Mouse (Mus musculus) kidney, postnatal 0 days (tissue): Measurements from ENCODE around the gene Tmed9. TPM values are rescaled to one million over a fixed set of nuclear protein-coding genes. Genes with fewer than 3 reads are reported as not detected.
A peak's percentile ranks its signal among the peaks of the same experiment; 100 is the strongest.

ENCODE experiments used
- ATAC-seq: fragments of 200-750 bp; cut with Nextera tagmentation; replicated peaks from 2 replicates; pipeline ENCODE4 v1.8.0; 2017; ENCODE audit warnings: low read depth, moderate number of reproducible peaks, moderate TSS enrichment, moderate library complexity; ENCODE audit not compliant: low FRiP score
- DNase-seq: peaks from one replicate; pipeline ENCODE4 v3.0.0-alpha.2; 2016; ENCODE audit warnings: low spot score
- H3K27ac ChIP-seq: fragments of 300-500 bp; sonication (generic); 2 replicates; pipeline ENCODE4 v1.5.1; 2014; ENCODE audit warnings: mild to moderate bottlenecking
- H3K27me3 ChIP-seq: fragments of 300-500 bp; sonication (generic); 2 replicates; pipeline ENCODE4 v1.6.1; 2014; ENCODE audit warnings: low read length, mixed read lengths; ENCODE audit not compliant: insufficient read depth
- H3K36me3 ChIP-seq: fragments of 300-500 bp; sonication (generic); 2 replicates; pipeline ENCODE4 v1.6.1; 2014; ENCODE audit warnings: low read length, mixed read lengths; ENCODE audit not compliant: insufficient read depth
- H3K4me1 ChIP-seq: fragments of 300-500 bp; sonication (generic); replicated peaks from 2 replicates; pipeline ENCODE4 v1.6.1; 2014; ENCODE audit warnings: antibody characterized with exemption, low read length, mixed read lengths; ENCODE audit not compliant: insufficient read depth
- H3K4me2 ChIP-seq: fragments of 300-500 bp; sonication (generic); 2 replicates; pipeline ENCODE4 v1.6.1; 2014; ENCODE audit warnings: mild to moderate bottlenecking, low read length, moderate library complexity, mixed read lengths
- H3K4me3 ChIP-seq: fragments of 300-500 bp; sonication (generic); replicated peaks from 2 replicates; pipeline ENCODE4 v1.5.1; 2014; ENCODE audit warnings: low read depth, low read length
- H3K9ac ChIP-seq: fragments of 300-500 bp; sonication (generic); 2 replicates; pipeline ENCODE4 v1.6.1; 2014; ENCODE audit warnings: low read depth, low read length
- H3K9me3 ChIP-seq: fragments of 300-500 bp; sonication (generic); replicated peaks from 2 replicates; pipeline ENCODE4 v1.6.1; 2016; ENCODE audit warnings: low read length, inconsistent platforms, mixed read lengths
- CTCF ChIP-seq: IDR thresholded peaks from 2 replicates; pipeline ENCODE4 v1.5.1; 2016; ENCODE audit warnings: antibody characterized with exemption, low read depth, mild to moderate bottlenecking, moderate library complexity
- WGBS: fragments of 180-500 bp; shearing (Covaris S2); extraction: QIAGEN DNeasy Blood & Tissue Kit; methylation state at CpG from one replicate; pipeline ENCODE4 v1.1.7; 2014; 5-methylcytosine and 5-hydroxymethylcytosine counted together
- polyA plus RNA-seq: library from polyadenylated mRNA; unstranded; fragments of >200 nt; fragmentation: Nextera tagmentation; extraction: Ambion mirVana; gene quantifications from 2 replicates; pipeline ENCODE4 v1.2.1, GENCODE M21; 2015

Gene Tmed9
- polyA plus RNA-seq, 1 experiment from 2014 or later = 136 TPM

DNA sequence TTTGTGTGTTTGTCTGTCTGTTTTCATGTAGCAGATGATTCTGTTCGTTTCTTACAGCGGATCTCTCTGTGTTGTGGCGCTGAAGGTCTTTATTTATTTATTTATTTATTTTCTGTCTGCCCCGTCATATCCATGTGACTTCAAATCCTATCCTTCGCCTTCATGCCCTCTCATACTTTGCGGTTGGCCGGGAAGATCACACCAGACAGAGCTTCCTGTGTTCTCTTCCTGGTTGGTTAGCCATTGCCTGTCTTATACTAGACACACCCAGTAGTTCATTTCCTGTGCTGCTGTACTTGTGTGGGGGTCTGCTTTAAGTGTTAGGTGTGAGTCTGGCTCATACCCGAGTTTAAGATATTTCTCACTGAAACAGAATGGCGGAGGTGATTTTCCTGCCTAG, 27.1 kb downstream of the Tmed9 start:
- H3K27ac ChIP-seq = no peak overlapping the region
- H3K4me2 ChIP-seq = peak overlapping the region; percentile 84
- ATAC-seq (0 out of 2 replicates have a peak, but pooled peaks have one; percentile 49), DNase-seq (peak; percentile 28)
- WGBS = 14% methylated on average over 9 of the region's 9 CpGs
- peak overlapping the region; percentile 93 for H3K4me3 ChIP-seq
- H3K36me3 ChIP-seq = peaks cover 23% of the 10 kb centered on the region
- no peak for TF ChIP-seq CTCF
- peak overlapping the region; percentile 81 for H3K9ac ChIP-seq
- H3K9me3 ChIP-seq = no peaks in the 10 kb centered on the region
- H3K4me1 ChIP-seq = no peaks in the 10 kb centered on the region; the same call in 1 of the 2 replicates
- no peaks in the 10 kb centered on the region for H3K27me3 ChIP-seq

DNA sequence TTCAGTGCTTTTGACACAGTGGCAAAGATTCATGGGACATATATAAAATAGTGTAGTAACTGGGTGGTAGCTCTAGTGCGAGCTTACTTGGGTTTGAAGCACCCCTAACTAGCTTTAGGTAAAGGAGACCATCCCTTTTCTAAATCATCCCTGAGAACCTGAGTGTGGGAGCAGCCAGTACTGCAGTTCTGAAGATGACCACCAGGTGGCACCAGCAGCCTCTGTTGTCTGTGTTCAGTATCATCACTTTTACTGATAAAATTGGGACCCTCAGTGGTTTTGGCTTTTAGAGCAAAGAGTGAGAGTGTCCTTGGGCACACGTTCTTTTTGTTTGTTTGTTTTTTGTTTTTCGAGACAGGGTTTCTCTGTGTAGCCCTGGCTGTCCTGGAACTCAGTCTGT, 28.1 kb downstream of the Tmed9 start:
- no peak for ATAC-seq
- Histone ChIP-seq H3K4me2 (no peak overlapping the region), H3K4me1 (no peaks in the 10 kb centered on the region; the same call in 1 of the 2 replicates), H3K27me3 (no peaks in the 10 kb centered on the region), H3K27ac (no peak overlapping the region), H3K36me3 (peaks cover 17% of the 10 kb centered on the region), H3K4me3 (no peak overlapping the region), H3K9ac (no peak overlapping the region), H3K9me3 (no peaks in the 10 kb centered on the region)
- 9% methylated on average over 3 of the region's 3 CpGs for WGBS
- peak; percentile 86 for DNase-seq
- TF ChIP-seq CTCF = peak; percentile 94

DNA sequence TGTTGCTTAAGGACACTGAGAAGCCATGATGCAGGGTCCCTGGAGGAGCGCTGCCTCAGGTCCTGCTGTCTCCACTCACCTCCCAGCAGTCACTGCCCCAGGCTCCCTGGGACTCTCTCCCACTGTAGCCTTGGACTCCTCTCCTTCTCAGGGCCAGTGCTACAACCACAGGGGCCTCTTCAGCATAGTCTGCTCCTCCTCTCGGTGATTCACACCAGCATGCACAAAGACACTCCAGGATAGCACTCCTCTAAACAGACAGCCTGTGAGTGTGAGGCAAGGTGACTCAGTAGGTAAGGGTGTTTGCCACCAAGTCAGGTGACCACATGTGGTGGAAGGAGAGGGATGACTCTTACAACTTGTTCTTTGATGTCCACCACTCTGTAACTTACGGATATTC, 31.1 kb downstream of the Tmed9 start:
- H3K27me3 ChIP-seq = no peaks in the 10 kb centered on the region
- DNase-seq (no peak), ATAC-seq (no peak)
- H3K4me1 ChIP-seq = no peaks in the 10 kb centered on the region
- H3K4me2 ChIP-seq = no peak overlapping the region
- H3K9me3 ChIP-seq = no peaks in the 10 kb centered on the region
- no peak for TF ChIP-seq CTCF
- H3K27ac ChIP-seq = no peak overlapping the region
- 92% methylated on average over 3 of the region's 3 CpGs for WGBS
- peaks cover 26% of the 10 kb centered on the region for H3K36me3 ChIP-seq
- H3K4me3 ChIP-seq = no peak overlapping the region
- H3K9ac ChIP-seq = no peak overlapping the region

DNA sequence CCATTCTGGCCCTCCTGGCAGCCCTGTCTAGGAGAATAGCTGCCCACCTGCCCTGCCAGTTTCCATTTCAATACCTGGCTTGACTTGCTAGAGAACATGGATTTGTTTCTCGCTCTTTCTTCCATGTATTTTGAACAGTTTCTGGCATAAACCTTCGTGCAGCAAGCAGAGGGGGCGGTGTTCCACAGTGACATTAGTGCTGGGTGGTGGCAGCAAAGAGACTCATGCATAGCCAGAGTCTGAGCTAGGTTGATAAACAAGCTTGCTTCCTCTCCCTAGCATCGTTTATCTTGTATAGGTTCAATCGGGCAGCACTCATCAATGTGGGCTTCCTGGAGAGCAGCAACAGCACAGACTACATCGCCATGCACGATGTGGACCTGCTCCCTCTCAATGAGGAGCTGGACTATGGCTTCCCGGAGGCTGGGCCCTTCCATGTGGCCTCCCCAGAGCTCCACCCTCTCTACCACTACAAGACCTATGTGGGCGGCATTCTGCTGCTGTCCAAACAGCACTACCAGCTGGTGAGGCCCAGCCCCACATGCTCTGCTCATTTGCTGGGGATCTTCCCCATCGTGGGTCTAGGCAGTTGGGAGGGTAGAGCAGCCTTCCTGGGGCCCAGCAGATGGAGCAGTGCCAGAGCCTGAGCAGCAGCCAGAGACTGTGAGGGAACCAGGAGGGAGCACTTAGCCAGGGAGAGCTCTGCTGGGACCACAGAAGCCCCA, 33.5 kb downstream of the Tmed9 start:
- H3K27me3 ChIP-seq = no peaks in the 10 kb centered on the region
- no peak for ATAC-seq
- TF ChIP-seq CTCF = no peak
- H3K4me3 ChIP-seq = no peak overlapping the region
- 79% methylated on average over 10 of the region's 10 CpGs for WGBS
- H3K4me1 ChIP-seq = no peaks in the 10 kb centered on the region
- no peak for DNase-seq
- H3K27ac ChIP-seq = no peak overlapping the region
- H3K9me3 ChIP-seq = no peaks in the 10 kb centered on the region
- peaks cover 30% of the 10 kb centered on the region for H3K36me3 ChIP-seq
- H3K4me2 ChIP-seq = no peak overlapping the region
- no peak overlapping the region for H3K9ac ChIP-seq

DNA sequence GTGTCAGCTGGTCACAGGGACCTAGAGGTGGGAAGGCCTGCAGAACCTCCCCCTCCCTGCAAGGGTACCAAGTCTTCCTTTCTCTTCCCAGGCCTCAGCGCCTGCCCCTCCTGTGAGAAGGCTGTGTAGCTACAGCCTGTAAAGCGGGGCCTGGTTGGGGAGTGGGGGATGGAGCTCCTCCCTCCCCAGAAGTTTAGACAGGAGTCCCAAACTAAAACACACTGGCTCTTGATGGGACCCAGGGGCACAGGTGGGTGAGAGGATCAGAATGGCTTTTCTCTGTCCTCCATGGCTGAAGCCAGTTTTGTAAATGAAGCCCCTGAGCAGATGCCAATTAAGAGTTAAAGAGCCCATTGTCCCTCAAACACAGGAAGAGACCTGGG, 34.1 kb downstream of the Tmed9 start:
- Histone ChIP-seq H3K27ac (no peak overlapping the region), H3K36me3 (peaks cover 30% of the 10 kb centered on the region), H3K27me3 (no peaks in the 10 kb centered on the region), H3K9ac (no peak overlapping the region), H3K4me1 (no peaks in the 10 kb centered on the region), H3K4me3 (no peak overlapping the region), H3K4me2 (no peak overlapping the region), H3K9me3 (no peaks in the 10 kb centered on the region)
- WGBS = 86% methylated on average over 2 of the region's 2 CpGs
- ATAC-seq (no peak), DNase-seq (no peak)
- no peak for TF ChIP-seq CTCF

DNA sequence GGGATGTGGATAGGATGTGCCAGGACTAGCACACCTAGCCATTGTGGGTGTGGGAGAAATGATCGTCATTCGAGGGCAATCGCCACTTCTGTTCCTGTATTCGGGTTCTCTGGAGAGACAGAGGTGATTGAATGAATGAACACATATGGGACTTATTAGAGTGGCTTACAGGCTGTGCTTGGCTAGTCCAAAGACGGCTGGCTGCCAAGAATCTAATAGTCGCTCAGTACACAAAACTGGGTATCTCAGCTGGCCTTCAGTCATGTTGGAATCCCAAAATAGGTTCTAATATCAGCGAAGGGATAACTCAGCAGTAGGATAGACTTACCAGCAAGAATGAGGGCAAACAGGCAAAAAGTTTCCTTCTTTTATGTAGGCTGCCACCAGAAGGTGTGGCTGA, 38.5 kb downstream of the Tmed9 start:
- Histone ChIP-seq H3K36me3 (peaks cover 20% of the 10 kb centered on the region), H3K4me1 (no peaks in the 10 kb centered on the region), H3K27me3 (no peaks in the 10 kb centered on the region), H3K9me3 (no peaks in the 10 kb centered on the region), H3K4me2 (no peak overlapping the region), H3K27ac (no peak overlapping the region), H3K4me3 (no peak overlapping the region), H3K9ac (no peak overlapping the region)
- no peak for TF ChIP-seq CTCF
- ATAC-seq = no peak
- DNase-seq = no peak
- 88% methylated on average over 7 of the region's 7 CpGs for WGBS
